Mouse (Mus musculus) lung, adult 2 months (tissue): Measurements from ENCODE around the gene Cox16.

Source experiments
- CTCF ChIP-seq: fragments of 200-500 bp; IDR thresholded peaks from 2 replicates; pipeline ENCODE4 v1.5.1; 2011; ENCODE audit warnings: mild to moderate bottlenecking, low read length, control low read depth; ENCODE audit not compliant: insufficient read depth
- POLR2A ChIP-seq: fragments of 200-500 bp; IDR thresholded peaks from 2 replicates; pipeline ENCODE4 v1.6.1; 2011; ENCODE audit warnings: low read depth, mild to moderate bottlenecking, control low read depth, low read length, borderline replicate concordance; ENCODE audit errors: extremely low read depth

GRCm38 (mm10) chr12:81324991-81325390 is 159.9 kb downstream of the Cox16 start:
- TF ChIP-seq POLR2A (no peak), CTCF (no peak)
